Mouse (Mus musculus) cerebellum, adult 11-12 months (tissue): ENCODE results near the gene Smtnl2.

ENCODE experiments used
- DNase-seq: peaks from one replicate; pipeline ENCODE4 v3.0.0; 2022

The Smtnl2 gene

DNA sequence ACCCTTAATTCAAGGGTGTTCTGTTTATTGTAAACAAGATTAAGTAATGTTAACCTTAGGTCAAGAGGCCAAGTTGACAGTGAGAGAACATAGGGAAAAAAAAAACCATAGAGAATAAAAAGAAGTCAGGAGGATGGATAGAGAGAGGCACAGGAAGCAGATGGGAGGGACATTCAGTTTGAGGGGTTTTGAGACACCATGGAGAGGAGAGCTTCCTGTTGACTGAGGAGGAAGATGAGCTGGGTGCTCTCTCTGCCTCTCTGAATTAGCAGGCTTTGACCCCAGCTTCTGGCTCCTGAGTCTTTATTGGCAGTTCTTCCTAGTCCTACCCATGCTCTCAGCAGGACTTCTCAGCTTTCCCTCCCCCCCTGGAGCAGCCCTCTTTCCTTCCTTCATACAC, 13.7 kb upstream of the Smtnl2 start:
- DNase-seq = no peak

- no peak for DNase-seq
Observed at GRCm38 (mm10) chr11:72423686-72424085, 12.2 kb upstream of the Smtnl2 start.

DNA sequence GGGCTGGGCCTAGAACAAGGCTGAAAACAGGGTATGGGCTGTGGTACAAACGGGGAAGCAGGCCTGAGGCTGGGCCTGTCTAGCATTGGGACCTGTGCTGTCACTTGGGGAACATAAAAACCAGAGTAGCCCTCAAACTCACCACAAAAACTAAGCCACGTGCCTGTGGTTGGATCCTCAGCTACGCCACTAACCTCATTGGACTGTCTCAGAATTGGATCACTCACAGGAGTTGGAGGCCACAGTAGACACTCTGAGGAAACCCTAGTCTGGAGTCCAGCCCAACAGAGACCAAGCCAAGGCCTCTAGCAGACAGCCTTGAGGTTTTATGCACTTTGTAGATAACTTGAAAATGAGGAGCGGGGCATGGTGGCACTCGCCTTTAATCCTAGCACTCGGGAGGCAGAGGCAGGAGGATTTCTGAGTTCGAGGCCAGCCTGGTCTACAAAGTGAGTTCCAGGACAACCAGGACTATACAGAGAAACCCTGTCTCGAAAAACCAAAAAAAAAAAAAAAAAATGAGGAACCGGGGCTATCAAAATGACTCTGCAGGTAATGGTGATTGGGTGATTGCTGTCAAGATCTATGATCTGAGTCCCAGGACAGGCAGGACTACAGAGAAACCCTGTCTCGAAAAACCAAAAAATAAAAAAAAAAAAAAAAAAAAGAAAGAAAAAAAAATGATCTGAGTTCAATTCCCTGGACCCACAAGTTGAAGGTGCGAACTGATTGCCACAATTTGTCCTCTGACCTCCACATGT, 10.2 kb upstream of the Smtnl2 start:
- no peak for DNase-seq

DNA sequence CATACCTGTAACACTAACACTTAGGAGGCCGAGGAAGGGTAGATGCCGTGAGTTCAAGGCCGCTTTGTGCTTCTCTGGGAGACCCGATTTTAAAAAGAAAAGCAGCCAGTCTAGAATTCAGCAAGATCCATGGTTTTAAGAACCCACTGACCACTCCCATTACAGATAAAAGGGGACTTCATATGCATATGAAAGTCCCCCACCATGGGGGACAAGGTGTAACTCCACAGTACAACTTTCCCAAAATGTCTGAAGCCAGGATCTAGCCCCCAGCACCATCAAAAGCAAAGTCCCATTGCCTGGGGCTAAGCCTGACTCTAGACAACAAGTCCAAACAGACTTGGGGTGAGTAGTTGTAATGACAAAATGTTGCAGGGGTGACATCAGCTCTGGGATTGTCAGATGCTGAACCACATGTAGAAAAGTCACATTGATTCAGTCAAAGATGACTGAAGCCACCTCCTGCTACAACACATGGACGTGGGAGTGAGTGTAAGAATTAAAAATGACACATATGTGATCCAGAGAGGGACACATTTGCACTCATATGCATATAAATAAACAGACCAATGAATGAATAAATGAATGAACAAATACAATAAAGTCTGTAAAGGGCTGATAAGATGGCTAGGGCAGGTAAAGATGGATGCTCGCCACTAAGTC, 9.1 kb upstream of the Smtnl2 start:
- DNase-seq = no peak

- no peak for DNase-seq
Observed at GRCm38 (mm10) chr11:72419006-72419405, 7.5 kb upstream of the Smtnl2 start.

GRCm38 (mm10) chr11:72418227-72418626, 6.7 kb upstream of the Smtnl2 start:
- no peak for DNase-seq

GRCm38 (mm10) chr11:72417376-72417775, 5.9 kb upstream of the Smtnl2 start:
- no peak for DNase-seq

DNA sequence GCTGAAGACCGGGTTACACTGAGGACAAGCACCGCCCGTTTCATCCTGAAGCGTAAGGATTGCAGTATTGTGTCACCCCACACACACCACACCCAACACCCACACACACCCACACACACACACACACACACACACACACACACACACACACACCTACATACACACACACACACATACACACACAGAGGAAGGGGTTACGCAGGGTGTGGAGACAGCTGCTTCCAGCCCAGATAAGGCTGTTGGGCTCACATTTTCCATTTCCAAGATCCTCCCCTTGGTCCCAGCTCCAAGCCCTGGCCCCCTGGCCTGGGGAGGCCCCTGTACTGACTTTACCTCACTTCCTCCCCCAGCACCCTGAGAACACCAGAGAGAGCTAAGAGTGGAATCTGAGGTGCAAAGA, 5.2 kb upstream of the Smtnl2 start:
- DNase-seq = no peak

GRCm38 (mm10) chr11:72415155-72415554, 3.6 kb upstream of the Smtnl2 start:
- DNase-seq = no peak

- no peak for DNase-seq
Observed at GRCm38 (mm10) chr11:72413601-72414190, 2.2 kb upstream of the Smtnl2 start.

DNA sequence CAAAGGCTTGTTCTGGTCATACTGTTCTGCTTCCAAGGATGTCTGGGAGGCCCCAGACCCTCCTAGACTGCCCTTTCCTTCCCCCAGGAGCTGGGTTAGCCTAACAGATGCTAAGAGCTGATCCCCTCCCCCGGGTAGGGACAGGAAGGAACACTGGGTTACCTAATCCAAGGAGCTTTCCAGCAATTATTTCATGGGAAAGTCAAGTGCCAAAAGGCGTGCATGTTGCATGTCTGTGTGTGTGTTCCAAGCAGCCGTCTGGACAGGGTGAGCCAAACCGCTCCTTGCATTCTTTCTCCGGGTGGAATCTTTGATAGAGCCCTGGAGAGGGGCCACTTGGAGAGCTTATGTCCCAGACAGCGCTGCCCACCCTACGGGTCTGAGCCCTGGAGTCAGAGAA, 1.5 kb upstream of the Smtnl2 start:
- no peak for DNase-seq

GRCm38 (mm10) chr11:72411945-72412344, 432 bp upstream of the Smtnl2 start:
- no peak for DNase-seq

- no peak for DNase-seq
Observed at GRCm38 (mm10) chr11:72410521-72411092, 906 bp downstream of the Smtnl2 start.

GRCm38 (mm10) chr11:72409649-72410385, 1.7 kb downstream of the Smtnl2 start:
- no peak for DNase-seq

GRCm38 (mm10) chr11:72408451-72409170, 2.9 kb downstream of the Smtnl2 start:
- no peak for DNase-seq

DNA sequence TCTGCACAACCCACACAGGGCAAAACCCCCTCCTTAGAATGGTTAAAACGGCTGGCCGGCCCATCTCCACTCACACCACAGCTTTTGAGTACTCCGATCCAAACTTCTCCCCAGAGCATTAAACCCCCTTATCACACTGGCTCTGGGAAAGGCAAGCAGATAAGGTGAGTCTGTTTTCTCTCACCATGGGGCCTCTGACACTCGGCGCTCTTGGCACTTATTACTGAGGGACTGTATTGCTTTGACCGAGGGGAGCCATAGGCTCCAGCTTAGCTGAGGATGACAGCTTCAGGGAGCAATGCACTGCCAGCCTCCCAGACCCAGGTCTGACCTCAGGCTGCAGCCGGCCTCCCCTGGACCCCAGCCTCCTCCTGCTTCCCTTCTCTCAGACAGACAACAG, 3.9 kb downstream of the Smtnl2 start:
- no peak for DNase-seq

- DNase-seq = no peak
Observed at GRCm38 (mm10) chr11:72407081-72407480, 4.4 kb downstream of the Smtnl2 start.

- no peak for DNase-seq
Observed at GRCm38 (mm10) chr11:72406079-72406675, 5.3 kb downstream of the Smtnl2 start.

DNA sequence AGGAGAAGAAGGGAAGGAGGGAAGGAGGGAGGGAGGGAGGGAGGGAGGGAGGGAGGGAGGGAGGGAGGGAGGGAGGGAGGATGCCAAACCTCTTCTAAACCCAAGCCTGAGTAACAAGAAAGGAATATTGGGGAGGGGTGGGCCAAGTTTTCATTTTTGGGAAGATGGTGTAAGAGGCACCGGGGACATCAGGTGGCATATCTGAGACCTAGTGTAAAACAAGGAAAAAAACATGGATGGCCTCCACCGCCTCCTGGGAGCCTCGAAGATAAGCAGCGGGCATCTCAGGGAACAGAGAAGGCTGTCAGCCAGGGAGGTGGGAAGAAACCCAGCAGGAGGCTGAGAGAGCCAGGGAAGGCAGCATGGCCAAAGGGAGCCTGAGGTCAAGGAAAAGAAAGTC, 6.0 kb downstream of the Smtnl2 start:
- no peak for DNase-seq

DNA sequence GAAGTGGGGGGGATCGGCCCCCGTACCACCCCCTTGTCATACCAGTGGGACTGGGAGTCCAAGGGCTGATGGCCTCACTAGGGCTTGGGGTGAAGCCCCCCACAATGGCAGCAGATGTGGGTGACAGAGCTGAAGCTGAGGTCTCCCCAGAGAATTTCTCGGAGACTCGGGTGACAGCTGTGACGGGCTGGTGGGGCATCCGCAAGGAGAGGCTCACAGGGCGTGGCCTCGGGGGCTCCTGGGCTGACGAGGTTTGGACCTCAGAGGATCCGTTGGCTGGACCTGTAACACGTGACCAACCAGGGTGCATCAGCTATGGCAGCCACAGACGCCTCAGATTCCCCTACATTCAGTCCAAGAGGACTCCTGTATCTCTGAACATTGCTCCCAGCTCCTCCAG, 8.5 kb downstream of the Smtnl2 start:
- DNase-seq = no peak

GRCm38 (mm10) chr11:72402017-72402416, 9.5 kb downstream of the Smtnl2 start:
- DNase-seq = no peak

DNA sequence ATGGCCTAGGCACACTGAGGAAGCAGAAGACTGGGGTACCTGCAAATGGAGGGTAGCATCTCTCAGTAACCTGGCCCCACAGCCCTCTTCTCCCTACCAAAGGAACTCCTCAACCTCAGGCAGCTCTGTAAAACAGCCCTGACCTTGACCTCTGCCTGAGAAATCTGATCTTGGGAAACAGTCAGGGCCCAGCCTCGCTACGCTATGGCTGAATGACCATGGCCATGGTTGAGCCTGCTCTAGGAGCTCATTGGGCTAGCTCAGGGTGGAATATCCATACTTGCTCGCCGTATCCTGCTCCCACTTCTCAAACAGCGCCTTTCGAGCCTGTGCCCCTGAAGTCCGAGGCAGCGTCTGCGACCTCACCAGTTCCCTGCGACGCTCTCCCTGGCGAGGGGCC, 10.4 kb downstream of the Smtnl2 start:
- DNase-seq = no peak
